Mouse (Mus musculus): ENCODE data around the gene Sox11. TPM values are rescaled to one million over a fixed set of nuclear protein-coding genes. Genes with fewer than 3 reads are reported as not detected.
A peak's percentile ranks its signal among the peaks of the same experiment; 100 is the strongest.

Gene Sox11
- polyA plus RNA-seq, 1 experiment from 2014 or later: 60.1 TPM

DNA sequence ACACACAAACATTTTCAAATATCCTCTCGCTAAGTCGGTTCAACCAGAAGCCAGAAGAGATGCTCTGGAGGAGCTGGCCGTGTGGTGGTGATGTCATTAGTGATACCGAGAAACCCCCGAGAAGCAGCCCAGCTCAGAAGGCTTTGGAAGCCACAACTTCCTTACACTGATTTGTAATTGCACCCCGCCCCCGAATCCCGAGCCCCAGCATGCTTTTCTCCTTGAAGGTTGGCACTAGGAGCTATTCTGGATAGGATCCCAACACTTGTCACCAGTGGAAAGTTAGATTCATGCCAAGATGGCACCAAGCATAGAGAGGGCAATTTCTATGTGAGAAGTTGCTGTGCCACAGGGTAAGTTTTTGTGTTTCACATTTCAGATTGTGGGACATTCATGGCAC is 29.4 kb downstream of the Sox11 start:
- ATAC-seq (replicated peaks; ENCODE audit: low FRiP score, low TSS enrichment, low read depth) (no peak), DNase-seq (ENCODE audit: low spot score) (peak; percentile 36)
- Histone ChIP-seq H3K27ac (ENCODE audit: low read depth) (no peak overlapping the region), H3K27me3 (replicated peaks; ENCODE audit: control insufficient read depth, insufficient read depth, low read length) (no peaks in the 10 kb centered on the region), H3K9ac (ENCODE audit: low read length) (no peak overlapping the region), H3K4me2 (ENCODE audit: low read length) (no peak overlapping the region), H3K4me1 (replicated peaks; ENCODE audit: control insufficient read depth, insufficient read depth, low read length) (peaks cover 20% of the 10 kb centered on the region), H3K4me3 (ENCODE audit: low read depth, low read length) (no peak overlapping the region), H3K9me3 (ENCODE audit: control insufficient read depth, low read length) (no peaks in the 10 kb centered on the region), H3K36me3 (ENCODE audit: control insufficient read depth, insufficient read depth, low read length) (no peaks in the 10 kb centered on the region)
- 73% methylated on average over 8 of the region's 8 CpGs for WGBS

DNA sequence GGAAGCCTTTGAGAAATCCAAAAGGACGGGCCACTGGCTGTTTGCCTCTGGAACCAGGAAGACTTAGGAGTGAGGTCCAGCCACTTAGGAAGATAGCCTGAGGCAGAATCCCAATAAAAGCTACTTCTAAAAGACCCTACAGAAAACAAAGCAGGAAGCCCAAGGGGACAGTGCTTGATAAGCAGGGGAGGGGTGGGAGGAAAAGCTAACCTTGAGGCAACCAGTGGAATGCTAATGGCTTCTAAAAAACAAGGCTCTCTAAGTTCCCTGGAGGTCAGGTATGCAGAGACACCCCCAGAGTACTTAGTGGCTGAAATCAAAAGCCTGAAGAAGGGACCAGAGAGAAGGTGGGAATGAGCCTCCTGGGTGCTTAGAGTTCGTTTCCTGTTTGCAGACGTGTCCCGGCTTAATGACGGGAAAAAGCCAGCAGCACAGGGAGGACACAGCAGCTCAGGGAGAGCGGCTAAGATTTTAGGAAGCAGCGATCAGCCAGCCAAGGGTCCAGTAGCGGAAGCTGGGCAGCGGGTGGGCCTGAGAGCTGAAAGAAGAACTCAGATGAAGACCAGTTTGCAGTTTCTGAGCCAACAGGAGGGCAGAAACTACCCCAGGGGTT is 30.4 kb downstream of the Sox11 start:
- no peaks in the 10 kb centered on the region for H3K36me3 ChIP-seq (ENCODE audit: control insufficient read depth, insufficient read depth, low read length)
- H3K9ac ChIP-seq (ENCODE audit: low read length): no peak overlapping the region
- H3K4me3 ChIP-seq (ENCODE audit: low read depth, low read length): no peak overlapping the region
- H3K4me1 ChIP-seq (replicated peaks; ENCODE audit: control insufficient read depth, insufficient read depth, low read length): peaks cover 20% of the 10 kb centered on the region
- H3K27me3 ChIP-seq (replicated peaks; ENCODE audit: control insufficient read depth, insufficient read depth, low read length): no peaks in the 10 kb centered on the region
- ATAC-seq (replicated peaks; ENCODE audit: low FRiP score, low TSS enrichment, low read depth) (no peak), DNase-seq (ENCODE audit: low spot score) (no peak)
- H3K4me2 ChIP-seq (ENCODE audit: low read length): 0 out of 2 replicates have a peak overlapping the region, but pooled peaks have one; percentile 3
- H3K27ac ChIP-seq (ENCODE audit: low read depth): no peak overlapping the region
- no peaks in the 10 kb centered on the region for H3K9me3 ChIP-seq (ENCODE audit: control insufficient read depth, low read length)
- WGBS: 20% methylated on average over 9 of the region's 9 CpGs

DNA sequence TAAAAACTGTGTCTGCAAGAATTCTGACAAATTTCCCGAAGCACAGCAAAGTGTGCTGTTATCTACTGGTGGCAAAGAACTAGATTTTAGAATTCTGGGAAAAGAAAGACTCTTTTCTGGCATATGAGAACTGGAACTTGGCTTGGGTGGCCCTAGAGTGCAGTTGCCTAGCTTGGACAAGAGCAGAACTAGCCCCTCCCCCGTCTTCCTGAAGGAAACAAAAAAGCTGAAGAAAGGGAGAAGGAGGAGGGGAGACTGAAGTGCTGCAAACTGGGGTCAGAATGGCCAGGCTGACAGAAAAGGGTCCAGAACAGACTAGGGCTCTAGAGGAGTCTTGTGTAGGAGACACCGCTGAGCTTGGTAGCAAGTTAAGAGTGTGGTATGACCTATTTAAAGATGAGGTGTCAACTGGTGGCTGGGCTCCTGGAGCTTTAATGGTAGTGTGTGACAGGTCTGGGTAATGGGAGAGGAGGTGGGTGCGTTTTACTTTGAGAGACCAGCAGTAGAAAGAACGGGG is 31.0 kb downstream of the Sox11 start:
- Histone ChIP-seq H3K4me2 (ENCODE audit: low read length) (no peak overlapping the region), H3K4me1 (replicated peaks; ENCODE audit: control insufficient read depth, insufficient read depth, low read length) (peaks cover 20% of the 10 kb centered on the region), H3K27ac (ENCODE audit: low read depth) (no peak overlapping the region), H3K9ac (ENCODE audit: low read length) (no peak overlapping the region), H3K27me3 (replicated peaks; ENCODE audit: control insufficient read depth, insufficient read depth, low read length) (no peaks in the 10 kb centered on the region), H3K36me3 (ENCODE audit: control insufficient read depth, insufficient read depth, low read length) (no peaks in the 10 kb centered on the region), H3K4me3 (ENCODE audit: low read depth, low read length) (no peak overlapping the region), H3K9me3 (ENCODE audit: control insufficient read depth, low read length) (no peaks in the 10 kb centered on the region)
- no peak for ATAC-seq (replicated peaks; ENCODE audit: low FRiP score, low TSS enrichment, low read depth)
- WGBS: 35% methylated on average over 5 of the region's 5 CpGs
- DNase-seq (ENCODE audit: low spot score): peak; percentile 49

DNA sequence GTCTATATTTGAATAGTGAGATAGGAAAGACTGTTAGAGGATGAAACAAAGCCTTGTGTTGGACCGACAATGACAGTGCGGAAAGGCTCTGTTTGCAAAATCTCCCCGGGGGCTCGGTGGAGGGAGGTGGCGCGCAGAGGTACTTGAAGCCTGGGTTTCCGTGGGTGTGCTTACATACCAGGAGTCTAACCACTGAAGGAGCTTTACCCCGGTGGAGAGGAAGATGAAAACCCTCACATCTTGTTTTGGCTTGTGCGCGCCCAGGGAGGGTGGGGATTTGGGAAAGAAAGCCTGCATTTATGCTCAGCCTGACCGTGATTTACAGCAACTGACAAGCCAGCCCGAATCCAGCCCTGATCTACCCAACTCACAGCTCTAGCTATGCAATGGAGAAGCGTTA is 31.7 kb downstream of the Sox11 start:
- Histone ChIP-seq H3K27ac (ENCODE audit: low read depth) (no peak overlapping the region), H3K9me3 (ENCODE audit: control insufficient read depth, low read length) (no peaks in the 10 kb centered on the region), H3K36me3 (ENCODE audit: control insufficient read depth, insufficient read depth, low read length) (no peaks in the 10 kb centered on the region), H3K9ac (ENCODE audit: low read length) (no peak overlapping the region), H3K4me3 (ENCODE audit: low read depth, low read length) (no peak overlapping the region), H3K4me2 (ENCODE audit: low read length) (no peak overlapping the region), H3K4me1 (replicated peaks; ENCODE audit: control insufficient read depth, insufficient read depth, low read length) (peaks cover 20% of the 10 kb centered on the region), H3K27me3 (replicated peaks; ENCODE audit: control insufficient read depth, insufficient read depth, low read length) (no peaks in the 10 kb centered on the region)
- DNase-seq (ENCODE audit: low spot score) (no peak), ATAC-seq (replicated peaks; ENCODE audit: low FRiP score, low TSS enrichment, low read depth) (no peak)
- WGBS: 56% methylated on average over 13 of the region's 13 CpGs

DNA sequence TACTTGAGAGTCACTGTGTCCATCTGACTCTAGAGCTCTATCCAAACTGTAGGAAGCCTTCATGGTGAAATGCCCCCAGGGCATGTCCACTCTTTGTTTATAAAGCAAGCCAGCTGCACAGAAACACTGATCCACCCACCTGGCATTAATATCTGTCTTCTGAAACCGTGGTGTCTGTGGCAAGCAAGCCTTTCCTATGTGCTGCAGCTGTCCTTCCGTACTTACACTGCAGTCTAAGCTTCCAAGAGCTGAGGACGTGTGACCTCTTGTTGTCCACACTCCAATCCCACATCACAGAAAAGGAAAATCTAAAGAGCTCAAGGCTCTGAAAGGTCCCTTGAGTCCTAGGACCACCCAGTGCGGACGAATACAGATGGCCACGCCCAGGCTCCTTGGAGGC is 32.4 kb downstream of the Sox11 start:
- Histone ChIP-seq H3K4me2 (ENCODE audit: low read length) (no peak overlapping the region), H3K27me3 (replicated peaks; ENCODE audit: control insufficient read depth, insufficient read depth, low read length) (no peaks in the 10 kb centered on the region), H3K4me1 (replicated peaks; ENCODE audit: control insufficient read depth, insufficient read depth, low read length) (peaks cover 26% of the 10 kb centered on the region), H3K9ac (ENCODE audit: low read length) (no peak overlapping the region), H3K36me3 (ENCODE audit: control insufficient read depth, insufficient read depth, low read length) (no peaks in the 10 kb centered on the region), H3K4me3 (ENCODE audit: low read depth, low read length) (no peak overlapping the region), H3K27ac (ENCODE audit: low read depth) (no peak overlapping the region), H3K9me3 (ENCODE audit: control insufficient read depth, low read length) (no peaks in the 10 kb centered on the region)
- WGBS: 72% methylated on average over 6 of the region's 6 CpGs
- no peak for DNase-seq (ENCODE audit: low spot score)
- no peak for ATAC-seq (replicated peaks; ENCODE audit: low FRiP score, low TSS enrichment, low read depth)

DNA sequence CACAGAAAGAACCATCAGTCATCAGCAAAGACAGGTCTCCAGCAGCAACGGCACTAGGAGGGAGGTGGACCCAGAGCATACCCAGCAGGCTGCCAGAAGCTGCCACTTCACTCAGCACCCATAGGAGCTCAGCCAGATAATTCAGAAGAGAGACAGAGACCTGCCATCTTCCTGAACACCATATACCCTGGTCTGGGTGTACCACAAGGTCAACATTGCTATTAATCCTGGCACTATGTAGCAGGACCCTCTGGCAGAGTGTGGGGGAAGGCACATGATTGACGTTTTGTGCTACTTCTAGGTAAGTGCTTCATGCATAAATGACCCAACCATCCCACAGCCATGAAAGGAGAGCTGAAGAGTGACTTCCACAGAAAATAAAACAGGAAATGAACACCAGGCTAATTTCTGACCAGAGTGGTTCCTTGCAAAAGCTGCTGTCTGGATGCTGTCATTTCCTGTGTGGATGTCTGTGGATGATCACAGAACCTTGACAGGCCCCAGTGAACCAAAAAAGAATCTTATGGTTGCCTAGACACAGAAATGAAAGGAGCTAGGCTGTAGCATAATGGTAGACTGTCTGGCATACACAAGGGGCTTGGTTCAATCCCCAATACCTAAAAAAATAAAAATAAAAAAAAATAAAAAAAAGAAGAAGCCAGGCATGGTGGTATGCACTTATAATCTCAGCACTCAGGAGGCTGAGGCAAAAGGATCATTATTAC is 37.5 kb downstream of the Sox11 start:
- H3K27ac ChIP-seq (ENCODE audit: low read depth): peak overlapping the region; percentile 18; the same call in 1 of the 2 replicates
- no peak for ATAC-seq (replicated peaks; ENCODE audit: low FRiP score, low TSS enrichment, low read depth)
- 21% methylated on average over 2 of the region's 2 CpGs for WGBS
- H3K27me3 ChIP-seq (replicated peaks; ENCODE audit: control insufficient read depth, insufficient read depth, low read length): no peaks in the 10 kb centered on the region
- peak; percentile 53 for DNase-seq (ENCODE audit: low spot score)
- no peaks in the 10 kb centered on the region for H3K36me3 ChIP-seq (ENCODE audit: control insufficient read depth, insufficient read depth, low read length)
- H3K9ac ChIP-seq (ENCODE audit: low read length): no peak overlapping the region
- H3K4me3 ChIP-seq (ENCODE audit: low read depth, low read length): no peak overlapping the region
- H3K4me1 ChIP-seq (replicated peaks; ENCODE audit: control insufficient read depth, insufficient read depth, low read length): peaks cover 12% of the 10 kb centered on the region; the same call in 1 of the 2 replicates
- H3K4me2 ChIP-seq (ENCODE audit: low read length): no peak overlapping the region
- no peaks in the 10 kb centered on the region for H3K9me3 ChIP-seq (ENCODE audit: control insufficient read depth, low read length)

DNA sequence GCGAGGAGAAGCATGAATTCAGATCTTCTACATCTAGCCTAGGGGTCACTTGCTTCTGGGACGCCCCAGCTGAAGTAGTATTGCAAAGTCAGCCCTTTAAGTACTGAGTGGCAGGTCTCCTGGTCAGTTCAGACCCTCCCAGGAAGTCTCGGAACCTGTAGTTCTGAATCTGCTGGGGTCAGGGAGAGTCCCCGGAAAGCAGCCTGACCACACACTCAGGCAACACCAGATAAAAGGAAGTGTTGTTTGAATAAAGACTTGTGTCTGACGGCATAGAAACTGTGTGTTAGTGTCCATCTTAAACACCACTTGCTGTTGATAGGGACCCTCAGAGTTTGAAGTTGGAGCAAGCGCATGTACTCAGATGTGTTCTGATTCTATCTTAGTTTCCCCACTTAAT is 39.2 kb downstream of the Sox11 start:
- 58% methylated on average over 6 of the region's 6 CpGs for WGBS

DNA sequence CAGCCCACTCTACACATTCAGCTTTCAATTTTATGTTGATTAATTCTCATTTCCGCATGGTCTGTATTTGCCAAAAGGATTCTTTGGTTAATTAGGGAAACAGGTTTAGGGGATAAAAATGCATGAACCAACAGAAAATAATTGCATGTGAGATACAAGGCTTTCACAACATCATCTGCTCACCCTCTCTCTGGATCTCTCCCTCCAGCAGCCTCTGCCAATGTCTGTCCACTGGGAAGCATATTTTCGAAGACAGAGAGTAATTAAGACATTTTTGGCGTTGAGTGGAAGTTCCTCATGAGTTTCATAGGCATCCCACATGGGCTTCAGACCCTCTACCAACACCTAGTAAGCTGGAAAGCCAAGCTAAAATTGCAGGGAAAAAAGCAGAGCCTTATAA is 43.7 kb downstream of the Sox11 start:
- no peak for ATAC-seq (replicated peaks; ENCODE audit: low FRiP score, low TSS enrichment, low read depth)
- no peaks in the 10 kb centered on the region for H3K9me3 ChIP-seq (ENCODE audit: control insufficient read depth, low read length)

More for the DNA sequence above, 39.2 kb downstream of the Sox11 start:
- Histone ChIP-seq H3K4me1 (replicated peaks; ENCODE audit: control insufficient read depth, insufficient read depth, low read length) (peaks cover 12% of the 10 kb centered on the region; the same call in 1 of the 2 replicates), H3K4me3 (ENCODE audit: low read depth, low read length) (no peak overlapping the region), H3K4me2 (ENCODE audit: low read length) (no peak overlapping the region), H3K9me3 (ENCODE audit: control insufficient read depth, low read length) (no peaks in the 10 kb centered on the region), H3K27me3 (replicated peaks; ENCODE audit: control insufficient read depth, insufficient read depth, low read length) (no peaks in the 10 kb centered on the region), H3K9ac (ENCODE audit: low read length) (no peak overlapping the region), H3K27ac (ENCODE audit: low read depth) (no peak overlapping the region), H3K36me3 (ENCODE audit: control insufficient read depth, insufficient read depth, low read length) (no peaks in the 10 kb centered on the region)
- ATAC-seq (replicated peaks; ENCODE audit: low FRiP score, low TSS enrichment, low read depth) (no peak), DNase-seq (ENCODE audit: low spot score) (peak; percentile 40)

More for the DNA sequence above, 43.7 kb downstream of the Sox11 start:
- 84% methylated on average over 3 of the region's 3 CpGs for WGBS
- Histone ChIP-seq H3K36me3 (ENCODE audit: control insufficient read depth, insufficient read depth, low read length) (no peaks in the 10 kb centered on the region), H3K9ac (ENCODE audit: low read length) (no peak overlapping the region), H3K4me2 (ENCODE audit: low read length) (no peak overlapping the region), H3K27me3 (replicated peaks; ENCODE audit: control insufficient read depth, insufficient read depth, low read length) (no peaks in the 10 kb centered on the region), H3K4me3 (ENCODE audit: low read depth, low read length) (no peak overlapping the region), H3K27ac (ENCODE audit: low read depth) (no peak overlapping the region), H3K4me1 (replicated peaks; ENCODE audit: control insufficient read depth, insufficient read depth, low read length) (no peaks in the 10 kb centered on the region)
- DNase-seq (ENCODE audit: low spot score): no peak
